ENCODE assay signal across 16 mouse cellular contexts in the genomic region with DNA sequence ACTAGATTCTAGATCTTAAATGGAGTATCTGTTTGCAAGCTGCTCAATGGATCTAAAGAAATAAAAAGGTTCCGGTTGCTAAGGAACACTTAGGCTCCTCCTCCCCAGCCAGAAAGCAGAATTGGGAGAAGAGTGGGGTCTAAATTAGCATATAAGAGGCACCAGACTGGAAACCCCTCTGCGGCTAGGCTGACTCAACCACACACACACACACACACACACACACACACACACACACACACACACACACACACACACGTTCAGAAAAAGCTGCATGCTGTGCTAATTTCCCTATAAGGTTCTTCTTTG.
DNase-seq lines count a peak whose midpoint lies in the region; ATAC-seq and TF ChIP-seq lines count a peak whose summit lies in the region.
"Had no signal": no experiment of that assay in that cellular context is flagged by ENCODE, and none has a peak within 500 bp of the region (broad histone marks: within the 10 kb centered on the region; RNA-seq: fewer than 3 reads in every experiment).

No protein-coding gene starts in this region.

- H3K4me3 ChIP-seq in hindbrain, embryonic 11.5 days (ENCODE audit: low read depth, low read length), result no peak overlapping the region
- no peak overlapping the region for H3K4me3 ChIP-seq in hindbrain, embryonic 14.5 days (replicated peaks; ENCODE audit: low read length)
- no peak overlapping the region for H3K4me3 ChIP-seq in ES-Bruce4 (ENCODE audit: low read depth, low read length)
- H3K4me3 ChIP-seq in midbrain, embryonic 13.5 days (replicated peaks), result no peak overlapping the region
- H3K4me3 ChIP-seq: lung, embryonic 15.5 days; megakaryocyte, embryonic 14.5 days; neural tube, embryonic 13.5 days had no signal

- no peak for TF ChIP-seq CTCF in ES-Bruce4 (IDR thresholded peaks at IDR 0.05; ENCODE audit: low read depth, low read length)

- H3K4me1 ChIP-seq in hindbrain, embryonic 11.5 days (replicated peaks; ENCODE audit: control insufficient read depth, insufficient read depth, low read length), result no peaks in the 10 kb centered on the region
- 0 out of 2 replicates have a peak, but pooled peaks cover 7% of the 10 kb centered on the region for H3K4me1 ChIP-seq in hindbrain, embryonic 14.5 days (replicated peaks; ENCODE audit: control insufficient read depth, insufficient read depth, low read length)
- peaks cover 3% of the 10 kb centered on the region for H3K4me1 ChIP-seq in ES-Bruce4 (ENCODE audit: control insufficient read depth, insufficient read depth, low read length)
- 0 out of 2 replicates have a peak, but pooled peaks cover 6% of the 10 kb centered on the region for H3K4me1 ChIP-seq in midbrain, embryonic 13.5 days (replicated peaks)
- H3K4me1 ChIP-seq: lung, embryonic 15.5 days; megakaryocyte, embryonic 14.5 days; neural tube, embryonic 13.5 days had no signal

- TF ChIP-seq EP300 in ES-Bruce4 (IDR thresholded peaks at IDR 0.05; ENCODE audit: insufficient read depth, low read depth, low read length), result no peak

- 19% methylated on average over 3 of the region's 3 CpGs for WGBS in hindbrain, embryonic 11.5 days
- WGBS in hindbrain, embryonic 14.5 days, result 24% methylated on average over 3 of the region's 3 CpGs
- 38% methylated on average over 3 of the region's 3 CpGs for WGBS in midbrain, embryonic 13.5 days

- TF ChIP-seq POLR2A in ES-Bruce4 (IDR thresholded peaks at IDR 0.05; ENCODE audit: insufficient read depth, low read length), result no peak

- H3K36me3 ChIP-seq in hindbrain, embryonic 11.5 days (ENCODE audit: control insufficient read depth, insufficient read depth, low read length), result no peaks in the 10 kb centered on the region
- H3K36me3 ChIP-seq in hindbrain, embryonic 14.5 days (replicated peaks; ENCODE audit: control insufficient read depth, insufficient read depth), result no peaks in the 10 kb centered on the region
- peaks cover 4% of the 10 kb centered on the region; the same call in 1 of the 2 replicates for H3K36me3 ChIP-seq in ES-Bruce4 (ENCODE audit: control insufficient read depth, insufficient read depth, low read length, poor library complexity, severe bottlenecking)
- H3K36me3 ChIP-seq in midbrain, embryonic 13.5 days, result no peaks in the 10 kb centered on the region
- H3K36me3 ChIP-seq: lung, embryonic 15.5 days; neural tube, embryonic 13.5 days had no signal

- DNase-seq in hindbrain, embryonic 11.5 days (ENCODE audit: low spot score), result peak; percentile 6
- no peak for DNase-seq in hindbrain, embryonic 14.5 days (ENCODE audit: low spot score)
- peak; percentile 56 for DNase-seq in ZHBTc4 (ENCODE audit: low read depth, low spot score)
- no peak for DNase-seq in kidney, postnatal 25 days
- DNase-seq in adrenal gland, adult (ENCODE audit: inconsistent age in 2 of 2, low spot score in 1 of 2), result no peak
- DNase-seq: cerebellum, adult 18-20 months; gastrocnemius, postnatal 14 days; kidney, postnatal 10 days; liver; right cerebral cortex, adult 18-20 months; thymus, postnatal 4 days had no signal

- H3K27ac ChIP-seq in hindbrain, embryonic 11.5 days (ENCODE audit: low read depth, low read length), result no peak overlapping the region
- H3K27ac ChIP-seq in hindbrain, embryonic 14.5 days, result no peak overlapping the region
- H3K27ac ChIP-seq in ES-Bruce4 (ENCODE audit: insufficient read depth, low read length), result peak overlapping the region; percentile 55
- H3K27ac ChIP-seq in midbrain, embryonic 13.5 days, result no peak overlapping the region
- H3K27ac ChIP-seq: lung, embryonic 15.5 days; neural tube, embryonic 13.5 days had no signal

- ATAC-seq in hindbrain, embryonic 11.5 days (ENCODE audit: low FRiP score), result peak; percentile 70
- ATAC-seq in hindbrain, embryonic 14.5 days (ENCODE audit: low FRiP score), result no peak; the same call in 1 of the 2 replicates
- 0 out of 2 replicates have a peak, but pooled peaks have one; percentile 11 for ATAC-seq in midbrain, embryonic 13.5 days

- no peak overlapping the region for H3K4me2 ChIP-seq in hindbrain, embryonic 11.5 days (replicated peaks; ENCODE audit: low read depth, low read length)
- no peak overlapping the region for H3K4me2 ChIP-seq in hindbrain, embryonic 14.5 days (replicated peaks)
- H3K4me2 ChIP-seq in midbrain, embryonic 13.5 days (replicated peaks), result no peak overlapping the region
- H3K4me2 ChIP-seq: lung, embryonic 15.5 days; neural tube, embryonic 13.5 days had no signal

- no peaks in the 10 kb centered on the region for H3K9me3 ChIP-seq in hindbrain, embryonic 11.5 days (ENCODE audit: control insufficient read depth, low read length)
- no peaks in the 10 kb centered on the region for H3K9me3 ChIP-seq in hindbrain, embryonic 14.5 days (ENCODE audit: control insufficient read depth, low read length)
- H3K9me3 ChIP-seq in ES-Bruce4 (replicated peaks; ENCODE audit: control insufficient read depth, insufficient read depth, low read length, poor library complexity, severe bottlenecking), result peaks cover 44% of the 10 kb centered on the region
- no peaks in the 10 kb centered on the region for H3K9me3 ChIP-seq in midbrain, embryonic 13.5 days
- H3K9me3 ChIP-seq: lung, embryonic 15.5 days; megakaryocyte, embryonic 14.5 days; neural tube, embryonic 13.5 days had no signal

- no peaks in the 10 kb centered on the region for H3K27me3 ChIP-seq in hindbrain, embryonic 11.5 days (ENCODE audit: control insufficient read depth, insufficient read depth, low read length)
- H3K27me3 ChIP-seq in hindbrain, embryonic 14.5 days (ENCODE audit: control insufficient read depth, insufficient read depth, low read length), result no peaks in the 10 kb centered on the region
- no peaks in the 10 kb centered on the region for H3K27me3 ChIP-seq in ES-Bruce4 (ENCODE audit: control insufficient read depth, insufficient read depth, low read length, poor library complexity, severe bottlenecking)
- no peaks in the 10 kb centered on the region for H3K27me3 ChIP-seq in midbrain, embryonic 13.5 days
- H3K27me3 ChIP-seq: lung, embryonic 15.5 days; megakaryocyte, embryonic 14.5 days; neural tube, embryonic 13.5 days had no signal

- no peak overlapping the region for H3K9ac ChIP-seq in hindbrain, embryonic 11.5 days (ENCODE audit: low read depth, low read length)
- H3K9ac ChIP-seq in hindbrain, embryonic 14.5 days, result no peak overlapping the region
- H3K9ac ChIP-seq in ES-Bruce4 (ENCODE audit: low read depth, poor library complexity, severe bottlenecking), result no peak overlapping the region
- H3K9ac ChIP-seq in midbrain, embryonic 13.5 days (replicated peaks), result no peak overlapping the region
- H3K9ac ChIP-seq: lung, embryonic 15.5 days; neural tube, embryonic 13.5 days had no signal

Comparison
In these comparisons a context has a peak if more than half of its experiments do, and no peak if none do; other contexts are left out.
1. DNase-seq: peak in hindbrain, embryonic 11.5 days (single experiment) and ZHBTc4 (single experiment); none in hindbrain, embryonic 14.5 days (single experiment), kidney, postnatal 25 days (0 of 2) and adrenal gland, adult (0 of 2).